Mouse (Mus musculus): ENCODE data around the gene Git2.

- TF ChIP-seq CTCF (IDR thresholded peaks at IDR 0.05) (no peak), EP300 (IDR thresholded peaks at IDR 0.05) (no peak)
These were observed 28.4 kb downstream of the Git2 start for GRCm38 (mm10) chr5:114746886-114747285.
